Mouse (Mus musculus): Measurements from ENCODE around the gene Mmp8.

- TF ChIP-seq CTCF (IDR thresholded peaks at IDR 0.05; ENCODE audit: borderline replicate concordance, extremely low read depth, insufficient read depth, insufficient read length) = no peak
- TF ChIP-seq POLR2A (IDR thresholded peaks at IDR 0.05; ENCODE audit: borderline replicate concordance, extremely low read depth, insufficient read depth, insufficient read length, poor library complexity, severe bottlenecking) = no peak
These were observed 1.8 kb downstream of the Mmp8 start for GRCm38 (mm10) chr9:7560026-7560425.

Measured in brain, embryonic 14.5 days (tissue).